Mouse (Mus musculus) retina, postnatal 7 days (tissue): Measurements from ENCODE around the gene Rnf151.
A peak's percentile ranks its signal among the peaks of the same experiment; 100 is the strongest.
"Not testable (repeated sequence)": the region's sequence is repeated elsewhere in the genome, so short reads cannot be mapped to it uniquely, and the experiment has no call there.

Source experiments
- DNase-seq: peaks from one replicate; pipeline ENCODE4 v3.0.0-alpha.2; 2012; ENCODE audit warnings: low read depth, low spot score

The Rnf151 gene

DNA sequence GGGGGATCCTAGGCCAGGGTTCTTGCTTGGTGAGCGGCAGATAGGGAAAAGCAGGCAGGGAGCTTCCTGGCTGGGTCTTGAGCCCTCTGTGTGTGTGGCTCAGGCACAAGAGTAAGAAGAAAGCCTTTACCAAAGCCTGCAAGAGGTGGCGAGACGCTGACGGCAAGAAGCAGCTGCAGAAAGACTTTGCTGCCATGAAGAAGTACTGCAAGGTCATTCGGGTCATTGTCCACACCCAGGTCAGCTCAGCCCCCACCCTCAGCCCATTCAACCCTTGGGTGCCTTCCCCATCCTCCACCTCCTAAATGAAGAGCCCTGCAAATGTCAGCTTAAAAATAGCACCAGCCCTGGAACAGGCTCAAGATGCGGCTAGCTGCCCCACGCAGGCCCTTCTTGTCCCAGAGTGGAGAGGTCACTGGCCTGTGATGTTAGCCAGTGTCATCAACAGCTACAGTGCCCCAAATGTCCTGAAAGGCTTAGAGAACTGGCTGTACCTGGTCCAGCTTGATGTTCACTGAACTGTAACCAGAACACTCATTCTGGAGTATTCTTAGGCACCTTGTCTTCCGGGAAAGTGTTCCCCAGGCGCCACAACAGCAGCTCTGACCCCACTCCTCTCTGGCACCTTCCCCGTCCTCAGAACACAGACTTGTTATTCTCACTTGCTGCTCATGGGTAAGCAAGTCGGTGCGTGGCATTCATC lies 14.5 kb upstream of the Rnf151 start:
- DNase-seq: no peak

GRCm38 (mm10) chr17:24730787-24731186 lies 12.9 kb upstream of the Rnf151 start:
- DNase-seq: no peak

GRCm38 (mm10) chr17:24729067-24729466 lies 11.2 kb upstream of the Rnf151 start:
- DNase-seq: no peak

DNA sequence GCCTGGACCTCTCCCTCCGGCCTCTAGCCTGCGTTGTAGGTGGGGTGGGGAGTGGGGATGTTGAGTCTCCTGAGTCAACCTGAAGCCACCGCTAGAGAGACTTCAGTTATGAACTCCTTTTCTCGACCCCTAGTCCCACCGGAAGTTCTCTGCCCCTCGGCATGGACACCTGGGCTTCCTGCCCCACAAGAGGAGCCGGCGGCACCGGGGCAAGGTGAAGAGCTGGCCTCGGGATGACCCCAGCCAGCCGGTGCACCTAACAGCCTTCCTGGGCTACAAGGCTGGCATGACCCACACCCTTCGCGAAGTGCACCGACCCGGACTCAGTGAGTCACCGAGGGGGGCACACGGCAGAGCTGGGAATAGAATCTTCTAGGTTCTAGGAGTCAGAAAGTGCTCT lies 10.3 kb upstream of the Rnf151 start:
- no peak for DNase-seq

- no peak for DNase-seq
Observed at GRCm38 (mm10) chr17:24727618-24728017, 9.8 kb upstream of the Rnf151 start, which contains the start of gene Rpl3l. TSS of gene Rpl3l (plus strand) at chr17:24727820.

- DNase-seq: no peak
Observed at GRCm38 (mm10) chr17:24725637-24726390, 8.0 kb upstream of the Rnf151 start.

- peak; percentile 93 for DNase-seq
Observed at GRCm38 (mm10) chr17:24724184-24724583, 6.3 kb upstream of the Rnf151 start, which contains the start of gene Ndufb10. TSS of gene Ndufb10 (minus strand) at chr17:24724478.

DNA sequence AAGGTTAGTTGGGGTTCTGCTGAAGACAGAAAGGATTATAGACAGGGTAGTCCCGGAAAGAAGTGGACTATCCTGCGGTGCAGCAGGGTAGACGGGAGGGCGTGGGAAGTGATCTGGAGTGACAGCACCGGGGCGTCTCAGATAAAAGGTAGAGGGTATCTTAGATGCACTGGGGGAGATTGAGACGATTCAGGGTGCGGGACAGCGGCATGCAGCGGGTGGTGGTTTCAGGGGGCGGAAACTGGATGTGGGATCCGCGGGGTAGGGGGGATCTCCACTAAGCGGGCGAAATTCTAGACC lies 6.0 kb upstream of the Rnf151 start:
- DNase-seq: no peak

DNA sequence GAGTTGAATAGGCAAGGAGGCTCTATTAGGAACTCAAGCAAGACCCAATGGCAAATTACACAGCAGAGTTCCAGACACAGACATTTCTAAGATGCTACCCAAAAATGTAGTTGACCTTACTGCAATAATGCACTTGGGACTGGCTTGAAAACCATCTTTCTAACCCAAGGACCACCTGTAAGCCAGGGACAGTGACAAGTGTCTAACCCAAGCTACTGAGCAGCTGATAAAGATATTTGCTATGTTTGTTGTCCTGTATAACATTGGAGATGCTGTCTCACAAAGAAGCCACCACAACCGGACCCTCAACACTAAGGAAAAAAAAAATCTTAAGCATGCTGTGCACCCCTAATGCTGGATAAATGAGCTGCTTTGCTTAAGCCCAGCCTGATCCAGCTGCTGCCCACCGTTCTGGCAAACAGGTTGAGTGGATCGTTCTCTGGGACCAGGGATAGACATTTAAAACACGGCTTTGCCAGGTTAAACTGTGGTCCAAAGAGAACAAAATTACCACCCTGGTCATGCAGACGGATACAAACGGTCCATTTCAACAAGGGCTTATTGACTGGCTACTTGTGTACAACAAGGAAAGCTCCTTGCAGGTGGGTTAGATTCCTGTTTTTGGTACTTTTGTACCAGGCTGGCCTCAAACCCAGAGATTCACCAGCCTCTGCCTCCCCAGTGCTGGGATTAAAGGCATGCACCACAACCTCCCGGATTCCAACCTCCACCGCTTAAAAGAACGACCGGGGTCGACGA lies 5.4 kb upstream of the Rnf151 start:
- no peak for DNase-seq

DNA sequence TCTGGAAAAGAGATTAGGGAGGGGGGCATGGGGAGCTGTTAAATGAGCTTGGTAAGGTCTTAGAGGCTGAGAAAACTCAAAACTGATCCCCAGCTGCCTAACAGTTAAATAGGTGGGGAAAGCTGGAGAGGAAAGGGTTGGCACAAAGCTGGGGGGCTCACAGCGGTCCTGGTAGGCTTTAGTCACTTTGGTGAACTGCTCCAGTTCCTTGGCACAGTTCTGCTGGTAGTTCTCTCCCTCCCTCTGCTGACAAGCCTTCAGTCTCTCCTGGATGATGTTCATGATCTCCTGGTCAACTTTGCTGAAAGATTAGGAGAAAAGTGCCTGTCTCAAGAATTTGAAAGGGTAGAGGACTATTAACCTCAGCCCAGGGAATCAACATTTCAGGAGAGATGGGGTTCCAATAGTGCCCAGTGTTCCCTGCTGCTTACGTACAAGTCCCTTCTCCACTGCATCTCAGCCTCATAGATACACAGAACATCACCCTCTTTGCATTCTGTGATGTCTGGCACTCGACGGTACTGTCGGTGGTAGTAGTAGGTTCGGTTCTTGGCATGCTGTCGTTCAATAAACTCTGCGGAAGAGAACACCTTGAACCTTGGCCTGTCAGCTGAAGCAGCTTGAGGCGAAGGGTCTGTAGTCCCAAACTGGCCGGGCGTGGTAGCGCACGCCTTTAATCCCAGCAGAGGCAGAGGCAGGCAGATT lies 4.5 kb upstream of the Rnf151 start:
- no peak for DNase-seq

DNA sequence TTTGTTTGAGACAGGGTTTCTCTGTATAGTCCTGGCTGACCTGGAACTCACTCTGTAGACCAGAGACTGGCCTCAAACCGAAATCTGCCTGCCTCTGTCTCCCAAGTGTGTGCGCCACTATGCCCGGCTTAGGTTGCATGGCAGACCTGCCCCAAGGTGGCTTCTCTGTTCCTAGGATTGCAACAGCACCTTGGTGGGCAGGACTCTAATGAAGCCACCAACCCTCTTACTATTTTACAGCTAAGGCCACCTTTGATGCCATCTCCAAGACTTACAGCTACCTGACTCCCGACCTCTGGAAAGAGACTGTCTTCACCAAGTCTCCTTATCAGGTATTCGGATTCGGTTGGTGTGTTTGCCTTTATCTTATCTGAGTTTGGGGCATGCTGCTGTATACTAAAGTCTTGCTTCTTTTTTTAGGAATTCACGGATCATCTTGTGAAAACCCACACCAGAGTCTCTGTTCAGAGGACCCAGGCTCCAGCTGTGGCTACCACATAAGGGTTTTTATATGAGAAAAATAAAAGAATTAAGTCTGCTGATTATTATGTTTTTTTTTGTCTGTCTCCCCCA lies 3.6 kb upstream of the Rnf151 start:
- DNase-seq: not testable (repeated sequence)

- DNase-seq: not testable (repeated sequence)
Observed at GRCm38 (mm10) chr17:24720616-24721015, 2.8 kb upstream of the Rnf151 start.

DNA sequence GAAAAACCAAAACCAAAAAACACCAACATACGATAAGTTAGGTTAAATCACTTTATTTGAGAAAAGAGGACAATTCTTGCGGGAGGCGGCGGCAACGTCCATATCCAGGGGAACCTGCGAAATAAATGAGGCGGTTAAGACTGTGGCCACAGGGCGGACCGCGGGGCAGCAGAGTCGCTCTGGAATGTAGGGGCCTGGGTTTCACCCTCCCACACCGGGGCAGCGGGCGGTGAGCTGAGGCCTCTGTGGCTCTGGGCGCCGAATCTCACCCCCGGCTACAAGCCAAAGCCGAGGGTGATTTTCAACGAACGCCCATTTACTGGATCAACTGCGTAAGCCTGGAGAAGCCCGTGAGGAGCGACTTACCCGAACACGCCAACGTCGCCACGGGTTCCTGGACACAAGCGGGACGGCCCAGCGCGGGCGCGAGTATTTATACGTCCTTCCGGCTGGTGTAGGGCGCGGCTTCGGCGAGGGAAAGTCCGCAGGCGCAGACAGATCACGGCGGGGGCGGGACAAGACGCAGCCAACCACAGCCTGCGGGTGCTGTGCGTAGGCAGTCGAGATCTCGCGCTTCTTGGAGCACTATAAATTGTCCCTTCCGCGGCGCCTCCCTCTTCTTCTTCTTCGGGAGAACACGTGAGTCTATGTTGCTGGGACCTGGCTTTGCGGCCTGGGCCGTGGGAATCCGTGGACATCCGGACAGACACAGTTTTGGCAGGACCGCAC lies 1.8 kb upstream of the Rnf151 start:
- peak; percentile 95 for DNase-seq

- DNase-seq: not testable (repeated sequence)
Observed at GRCm38 (mm10) chr17:24718938-24719337, 1.1 kb upstream of the Rnf151 start.

DNA sequence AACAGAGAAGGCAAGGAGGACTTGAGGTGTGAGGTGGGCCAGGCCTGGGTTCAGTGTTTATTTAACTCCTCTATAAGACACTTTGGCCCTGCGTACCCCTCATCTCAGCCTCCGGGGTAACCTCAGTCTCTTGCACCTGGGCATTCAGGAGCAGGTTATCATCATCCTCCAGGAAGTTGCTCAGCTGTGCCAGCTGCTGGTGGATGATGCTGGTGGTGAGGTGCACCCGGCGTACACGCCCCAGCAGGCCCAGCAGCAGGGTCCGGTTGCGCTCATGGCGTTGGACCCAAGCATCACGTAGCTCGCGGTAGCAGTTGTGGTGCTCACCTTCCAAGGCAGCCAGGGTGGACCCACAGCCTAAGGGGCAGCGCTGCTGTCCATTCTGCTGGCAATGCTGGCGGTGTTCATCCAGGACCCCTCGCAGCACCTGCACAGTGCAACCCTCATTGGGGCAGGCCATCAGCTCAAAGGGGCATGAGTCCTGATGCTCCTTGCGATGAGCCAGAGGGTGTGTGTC lies 1.6 kb downstream of the Rnf151 start:
- DNase-seq: no peak

DNA sequence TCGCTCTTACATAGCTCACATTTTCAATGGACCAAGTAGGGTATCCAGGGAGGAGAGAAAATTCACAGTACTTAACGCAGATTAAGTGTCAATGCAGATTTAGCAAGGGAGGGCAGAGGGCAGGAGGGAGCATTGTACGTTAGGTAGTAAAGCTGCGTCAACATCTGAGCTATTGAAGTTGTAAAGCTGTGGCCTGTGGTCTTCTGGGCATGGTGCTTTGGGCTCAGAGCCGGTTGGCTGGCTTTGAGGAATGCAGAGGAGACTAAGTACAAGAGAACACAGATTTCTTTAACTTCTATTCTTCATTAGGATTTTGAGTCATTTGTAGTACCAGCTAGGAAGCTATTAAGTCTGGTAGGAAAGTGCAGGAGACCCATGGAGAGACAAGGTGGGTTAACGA lies 2.3 kb downstream of the Rnf151 start:
- DNase-seq: no peak

DNA sequence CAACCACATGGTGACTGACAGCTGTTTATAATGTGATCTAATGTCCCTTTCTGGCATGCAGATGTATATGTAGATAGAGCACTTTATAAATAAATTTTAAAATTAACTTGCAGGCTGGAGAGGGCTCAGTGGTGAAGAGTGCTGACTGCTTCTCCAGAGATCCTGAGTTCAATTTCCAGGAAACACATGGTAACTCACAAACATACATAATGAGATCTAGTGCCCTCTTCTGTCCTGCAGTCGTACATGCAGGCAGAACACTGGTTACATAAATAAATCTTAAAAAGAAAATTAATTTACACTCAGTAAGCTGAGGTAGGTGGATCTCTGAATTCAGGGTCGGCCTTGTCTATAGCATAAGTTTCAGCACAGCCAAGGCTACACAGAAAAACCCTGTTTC lies 9.2 kb downstream of the Rnf151 start:
- DNase-seq: no peak

- no peak for DNase-seq
Observed at GRCm38 (mm10) chr17:24707801-24708425, 9.9 kb downstream of the Rnf151 start.

DNA sequence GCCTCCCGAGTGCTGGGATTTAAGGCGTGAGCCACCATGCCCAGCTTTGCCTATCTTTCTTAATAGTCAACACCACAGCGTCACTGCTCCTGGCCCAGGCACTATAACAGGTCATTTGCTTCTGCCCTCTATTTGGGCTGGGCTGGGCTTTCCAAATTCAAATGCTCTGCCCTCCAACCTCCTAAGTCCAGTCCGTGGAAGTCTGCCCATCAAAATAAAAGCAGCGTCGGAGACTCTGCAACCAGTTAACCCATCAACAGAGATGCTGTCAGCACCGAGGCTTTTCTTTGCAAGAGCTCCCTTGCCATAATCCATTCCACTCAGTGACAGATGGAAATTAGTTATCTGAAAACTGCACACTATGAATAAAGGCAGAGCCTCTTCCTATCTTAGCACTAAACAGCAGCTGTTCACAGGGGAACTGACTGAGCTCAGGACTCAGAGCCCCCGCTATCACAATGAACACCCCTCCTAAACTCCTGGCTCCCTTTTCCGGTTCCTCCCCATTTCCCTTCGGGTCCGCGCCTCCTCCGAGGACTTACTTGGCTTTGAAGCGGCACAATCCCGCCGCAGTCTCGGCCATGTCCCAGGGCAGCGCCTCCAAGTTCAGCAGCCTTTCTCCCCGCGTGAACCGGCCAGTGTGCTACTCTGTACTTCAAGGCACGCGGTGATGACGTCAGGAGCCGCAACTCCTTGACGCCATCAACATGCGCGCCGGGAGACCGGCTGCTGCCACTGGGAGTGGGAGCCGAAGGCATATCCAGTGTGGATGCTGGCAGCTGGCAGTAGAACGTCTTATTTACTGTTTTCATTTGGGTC lies 10.7 kb downstream of the Rnf151 start, which contains the start of gene Tbl3:
Gene Tbl3 (minus strand): TSS at position 679 of the 819 bp plus-strand sequence.
- peak; percentile 90 for DNase-seq
